ENCODE assay signal across 14 mouse cellular contexts in the genomic region with DNA sequence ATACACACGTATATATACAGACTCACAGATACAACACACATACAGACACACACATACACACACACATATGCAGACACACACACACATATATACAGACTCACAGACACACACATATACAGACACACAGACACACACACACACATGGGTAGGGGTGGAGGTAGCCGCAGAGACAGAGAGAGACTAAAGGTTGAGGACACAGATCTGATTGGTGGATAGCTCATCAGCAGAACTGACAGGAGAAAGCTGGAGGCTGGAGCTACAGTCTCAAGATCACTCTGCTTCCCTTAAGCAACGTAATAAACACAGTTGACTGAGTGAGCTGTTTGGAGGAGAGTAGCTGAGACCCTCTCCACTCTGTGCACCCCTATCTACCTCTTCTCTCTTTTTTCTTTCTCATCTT.
"Had no signal": no experiment of that assay in that cellular context is flagged by ENCODE, and none has a peak within 500 bp of the region (broad histone marks: within the 10 kb centered on the region; RNA-seq: fewer than 3 reads in every experiment).

No protein-coding gene starts in this region.

- H3K27me3 ChIP-seq: kidney, embryonic 15.5 days; neural tube, embryonic 13.5 days had no signal

- DNase-seq: kidney, adult 18-20 months; kidney, postnatal 14 days; lung, adult 18-20 months; retina, postnatal 1 day; right cerebral cortex, postnatal 4 days; spleen, adult 18-20 months; thymus, adult 2 months; thymus, postnatal 25 days had no signal

- H3K4me1 ChIP-seq: kidney, embryonic 15.5 days had no signal

- H3K4me2 ChIP-seq: kidney, embryonic 15.5 days; neural tube, embryonic 13.5 days had no signal

- H3K9me3 ChIP-seq: kidney, embryonic 15.5 days; limb, embryonic 10.5 days; midbrain, embryonic 10.5 days; neural tube, embryonic 13.5 days had no signal

- H3K36me3 ChIP-seq: kidney, embryonic 15.5 days; limb, embryonic 10.5 days; midbrain, embryonic 10.5 days; neural tube, embryonic 13.5 days had no signal

- H3K9ac ChIP-seq: kidney, embryonic 15.5 days; neural tube, embryonic 13.5 days had no signal

- H3K4me3 ChIP-seq: kidney, embryonic 15.5 days; left cerebral cortex, adult 2 months; limb, embryonic 10.5 days; midbrain, embryonic 10.5 days; myocyte; neural tube, embryonic 13.5 days had no signal

- H3K27ac ChIP-seq: kidney, embryonic 15.5 days; left cerebral cortex, adult 2 months; limb, embryonic 10.5 days; midbrain, embryonic 10.5 days; neural tube, embryonic 13.5 days had no signal
